Mouse (Mus musculus) liver, embryonic 14.5 days (tissue): Measurements from ENCODE around the gene Ntm.

ENCODE experiments used
- CTCF ChIP-seq: IDR thresholded peaks from 2 replicates; pipeline ENCODE4 v1.5.1; 2016; ENCODE audit warnings: antibody characterized with exemption, low read depth, control low read depth
- EP300 ChIP-seq: IDR thresholded peaks from 2 replicates; pipeline ENCODE4 v1.6.1; 2016; ENCODE audit warnings: antibody characterized with exemption, low read depth

DNA sequence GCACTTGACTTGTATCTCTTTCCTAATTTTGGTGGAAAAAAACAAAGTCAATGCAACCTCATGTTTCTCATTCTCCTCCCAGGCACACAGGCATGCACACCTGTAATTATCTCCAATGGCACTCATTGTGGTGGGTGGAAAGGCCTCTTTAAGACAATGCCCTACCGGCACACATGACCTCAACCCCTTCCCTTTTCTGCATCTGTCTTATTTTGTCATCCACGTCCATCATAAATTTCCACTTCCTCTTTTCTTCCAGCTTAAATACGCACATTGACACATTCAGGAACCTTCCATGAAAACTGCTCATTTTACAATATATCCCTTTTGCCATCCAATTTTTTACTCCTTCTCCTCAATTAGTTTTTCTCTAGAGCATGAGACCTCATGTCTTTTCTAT lies 74.2 kb downstream of the Ntm start:
- TF ChIP-seq CTCF (no peak), EP300 (no peak)
